23 mouse cellular contexts compared by ENCODE assay signal in the genomic region with DNA sequence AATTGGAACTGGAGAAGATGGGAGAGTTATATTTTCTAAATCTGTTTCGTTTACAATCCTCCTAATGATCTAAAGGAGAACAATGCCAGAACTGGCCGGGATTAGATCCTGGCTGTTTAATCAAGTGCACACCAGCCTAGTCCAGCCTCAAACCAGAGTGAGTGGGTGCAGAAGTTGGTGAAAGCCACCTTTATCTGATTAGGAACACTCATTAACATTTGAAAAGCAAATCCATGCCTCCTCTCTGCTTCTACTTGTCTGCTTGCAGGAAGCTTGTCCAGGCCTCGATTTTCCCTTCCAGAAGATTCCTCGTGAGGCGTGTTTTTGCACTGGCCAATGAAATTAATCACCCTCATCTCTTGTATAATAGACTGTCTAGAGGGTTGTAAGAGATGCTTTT.
"Had no signal": no experiment of that assay in that cellular context is flagged by ENCODE, and none has a peak within 500 bp of the region (broad histone marks: within the 10 kb centered on the region; RNA-seq: fewer than 3 reads in every experiment).

No protein-coding gene starts in this region.

- H3K9me3 ChIP-seq: limb, embryonic 12.5 days; limb, embryonic 15.5 days; neural tube, embryonic 12.5 days; neural tube, embryonic 15.5 days had no signal

- DNase-seq: kidney, adult 8-10 months; kidney, postnatal 10 days; kidney, postnatal 36 days; layer of hippocampus, postnatal 36 days; liver, postnatal 0 days; lung, embryonic 14.5 days; lung, postnatal 36 days; midbrain, embryonic 14.5 days; right cerebral cortex, postnatal 14 days; right cerebral cortex, postnatal 4 days; thymus, postnatal 25 days had no signal

- H3K9ac ChIP-seq: kidney, embryonic 15.5 days; limb, embryonic 12.5 days; limb, embryonic 15.5 days; liver, embryonic 14.5 days; liver, postnatal 0 days; lung, embryonic 14.5 days; neural tube, embryonic 12.5 days; neural tube, embryonic 15.5 days had no signal

- H3K4me2 ChIP-seq: kidney, embryonic 15.5 days; limb, embryonic 12.5 days; limb, embryonic 15.5 days; liver, embryonic 11.5 days; lung, embryonic 14.5 days; midbrain, embryonic 11.5 days; neural tube, embryonic 12.5 days; neural tube, embryonic 15.5 days had no signal

- H3K36me3 ChIP-seq: kidney, embryonic 15.5 days; limb, embryonic 12.5 days; limb, embryonic 15.5 days; neural tube, embryonic 12.5 days; neural tube, embryonic 15.5 days had no signal

- H3K4me1 ChIP-seq: kidney, embryonic 15.5 days; limb, embryonic 12.5 days; neural tube, embryonic 12.5 days had no signal

- H3K27me3 ChIP-seq: kidney, embryonic 15.5 days; limb, embryonic 12.5 days; limb, embryonic 15.5 days; megakaryocyte, embryonic 14.5 days; neural tube, embryonic 12.5 days; neural tube, embryonic 15.5 days had no signal

- H3K4me3 ChIP-seq: kidney, embryonic 15.5 days; left cerebral cortex, adult 2 months; limb, embryonic 12.5 days; limb, embryonic 15.5 days; megakaryocyte, embryonic 14.5 days; neural tube, embryonic 12.5 days; neural tube, embryonic 15.5 days had no signal

- ATAC-seq: liver, postnatal 0 days; lung, postnatal 0 days had no signal

- H3K27ac ChIP-seq: kidney, embryonic 15.5 days; left cerebral cortex, adult 2 months; limb, embryonic 12.5 days; limb, embryonic 15.5 days; liver, embryonic 14.5 days; neural tube, embryonic 12.5 days; neural tube, embryonic 15.5 days; stomach, postnatal 0 days had no signal
